Mouse (Mus musculus) midbrain, embryonic 14.5 days (tissue): ENCODE data around the gene Plpp2. TPM values are rescaled to one million over a fixed set of nuclear protein-coding genes. Genes with fewer than 3 reads are reported as not detected.
A peak's percentile ranks its signal among the peaks of the same experiment; 100 is the strongest.

Experiments used
- ATAC-seq: fragments of 200-750 bp; cut with Nextera tagmentation; 2 replicates; pipeline ENCODE4 v1.8.0; 2017; ENCODE audit warnings: moderate number of reproducible peaks, moderate library complexity; ENCODE audit not compliant: low FRiP score, low TSS enrichment
- DNase-seq: peaks from one replicate; pipeline ENCODE4 v3.0.0-alpha.2; 2015
- H3K27ac ChIP-seq: fragments of 300-500 bp; sonication (generic); replicated peaks from 2 replicates; pipeline ENCODE4 v1.5.1; 2014; ENCODE audit warnings: mild to moderate bottlenecking, low read depth, low read length, moderate library complexity
- H3K27me3 ChIP-seq: fragments of 300-500 bp; sonication (generic); 2 replicates; pipeline ENCODE4 v1.6.1; 2014; ENCODE audit warnings: low read length, control low read depth, mixed read lengths; ENCODE audit not compliant: control insufficient read depth, insufficient read depth
- H3K36me3 ChIP-seq: fragments of 300-500 bp; sonication (generic); 2 replicates; pipeline ENCODE4 v1.6.1; 2014; ENCODE audit warnings: low read length, control low read depth; ENCODE audit not compliant: control insufficient read depth, insufficient read depth
- H3K4me1 ChIP-seq: fragments of 300-500 bp; sonication (generic); 2 replicates; pipeline ENCODE4 v1.6.1; 2014; ENCODE audit warnings: mild to moderate bottlenecking, antibody characterized with exemption, low read length, control low read depth; ENCODE audit not compliant: control insufficient read depth, insufficient read depth
- H3K4me2 ChIP-seq: fragments of 300-500 bp; sonication (generic); 2 replicates; pipeline ENCODE4 v1.6.1; 2014; ENCODE audit warnings: mild to moderate bottlenecking, low read length, moderate library complexity
- H3K4me3 ChIP-seq: fragments of 300-500 bp; sonication (generic); replicated peaks from 2 replicates; pipeline ENCODE4 v1.5.1; 2014; ENCODE audit warnings: low read depth, low read length
- H3K9ac ChIP-seq: fragments of 300-500 bp; sonication (generic); replicated peaks from 2 replicates; pipeline ENCODE4 v1.6.1; 2014; ENCODE audit warnings: mild to moderate bottlenecking, low read length, moderate library complexity
- H3K9me3 ChIP-seq: fragments of 300-500 bp; sonication (generic); 2 replicates; pipeline ENCODE4 v1.6.1; 2016; ENCODE audit warnings: low read length, control low read depth, mixed read lengths; ENCODE audit not compliant: control insufficient read depth
- WGBS: fragments of 180-500 bp; shearing (Covaris S2); extraction: QIAGEN DNeasy Blood & Tissue Kit; methylation state at CpG from one replicate; pipeline ENCODE4 v1.1.7; 2014; 5-methylcytosine and 5-hydroxymethylcytosine counted together
- polyA plus RNA-seq: library from polyadenylated mRNA; unstranded; fragments of >200 nt; fragmentation: Nextera tagmentation; extraction: Ambion mirVana; gene quantifications from 2 replicates; pipeline ENCODE4 v1.2.1, GENCODE M21; 2014

The Plpp2 gene
- polyA plus RNA-seq, 1 experiment from 2014 or later = 14.7 TPM

DNA sequence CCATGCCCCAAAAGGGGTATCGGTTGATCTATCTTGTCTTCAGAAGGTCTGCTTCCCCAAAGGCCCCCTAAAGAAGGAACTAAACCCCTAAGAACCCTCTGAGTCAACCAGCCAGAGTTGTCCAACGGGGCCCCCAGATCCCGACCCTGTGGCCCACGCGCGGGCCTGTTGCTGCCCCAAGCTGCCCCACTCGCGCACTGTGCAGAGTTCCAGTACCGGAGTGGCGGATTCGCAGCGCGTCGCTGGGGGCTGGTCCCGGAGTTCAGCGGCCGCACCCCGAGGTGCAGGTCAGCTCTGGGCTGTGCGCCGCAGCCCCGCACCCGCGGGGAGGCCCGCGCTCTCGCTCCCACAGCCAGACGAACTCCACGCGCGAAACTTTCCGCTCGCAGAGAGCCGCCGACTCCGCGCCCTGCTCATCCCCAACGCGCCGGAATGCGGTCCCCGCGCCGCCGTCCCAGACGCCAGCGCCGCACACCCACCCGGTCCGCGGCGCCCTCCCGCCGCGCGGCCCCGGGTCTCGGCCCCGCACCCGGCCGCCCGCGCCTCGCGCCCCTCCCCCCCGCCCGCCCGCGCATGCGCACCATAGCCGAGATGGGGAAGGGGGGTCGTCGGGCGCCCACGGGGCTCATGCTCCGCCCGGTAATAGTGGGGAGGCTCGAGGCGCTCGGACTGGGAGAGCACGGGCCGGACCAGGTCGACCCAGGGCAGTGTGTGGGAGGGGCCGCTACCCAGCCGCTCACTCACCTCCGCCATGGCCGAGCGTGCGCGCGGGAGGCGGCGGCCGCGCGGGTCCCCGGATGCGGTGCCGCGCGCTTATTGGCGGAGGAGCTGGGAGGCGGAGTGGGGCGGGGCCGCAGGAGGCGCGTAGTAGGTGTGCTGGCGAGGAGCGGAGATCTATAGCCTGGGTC is 21.0 kb upstream of the Plpp2 start, which contains the start of gene Mier2:
Gene Mier2 (minus strand): TSS at position 870 of the 908 bp plus-strand sequence.
- WGBS = under 1% methylated on average over 88 of the region's 108 CpGs
- H3K9ac ChIP-seq = peak within 1 kb of the TSS; percentile 86

DNA sequence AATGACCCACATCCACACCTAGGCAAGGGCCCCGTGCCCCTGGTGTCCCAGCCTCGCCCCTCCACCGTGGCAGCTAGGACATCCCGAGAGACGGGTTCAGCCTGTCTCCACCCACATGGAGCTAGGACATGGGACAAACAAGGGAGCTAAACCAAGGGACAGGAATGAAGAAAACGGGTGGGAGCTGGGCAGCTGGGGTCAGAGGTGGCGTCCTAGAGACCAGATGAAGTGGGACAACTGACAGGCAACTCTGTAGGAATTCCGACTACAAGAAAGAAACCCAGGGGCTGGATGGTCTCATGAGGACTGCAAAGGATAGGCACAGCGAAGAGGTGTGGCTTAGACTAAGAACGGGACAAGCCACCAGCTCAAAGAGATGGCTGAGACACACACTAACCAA is 20.1 kb upstream of the Plpp2 start:
- 36% methylated on average over 10 of the region's 10 CpGs for WGBS
- H3K9me3 ChIP-seq = no peaks in the 10 kb centered on the region
- H3K27me3 ChIP-seq = no peaks in the 10 kb centered on the region
- peaks cover 12% of the 10 kb centered on the region for H3K4me1 ChIP-seq
- ATAC-seq (no peak), DNase-seq (no peak)
- no peak overlapping the region for H3K27ac ChIP-seq
- peaks cover 20% of the 10 kb centered on the region for H3K36me3 ChIP-seq
- H3K9ac ChIP-seq = peak overlapping the region; percentile 86
- peak overlapping the region; percentile 89 for H3K4me2 ChIP-seq
- peak overlapping the region; percentile 90 for H3K4me3 ChIP-seq

More for the DNA sequence above, 21.0 kb upstream of the Plpp2 start, which contains the start of gene Mier2:
- peaks cover 12% of the 10 kb centered on the region for H3K4me1 ChIP-seq
- no peaks in the 10 kb centered on the region for H3K27me3 ChIP-seq
- H3K36me3 ChIP-seq = peaks cover 12% of the 10 kb centered on the region
- peak within 1 kb of the TSS; percentile 77 for H3K27ac ChIP-seq
- no peaks in the 10 kb centered on the region for H3K9me3 ChIP-seq
- ATAC-seq (peak; percentile 90), DNase-seq (peak; percentile 88)
- peak within 1 kb of the TSS; percentile 90 for H3K4me3 ChIP-seq
- H3K4me2 ChIP-seq = peak within 1 kb of the TSS; percentile 89

DNA sequence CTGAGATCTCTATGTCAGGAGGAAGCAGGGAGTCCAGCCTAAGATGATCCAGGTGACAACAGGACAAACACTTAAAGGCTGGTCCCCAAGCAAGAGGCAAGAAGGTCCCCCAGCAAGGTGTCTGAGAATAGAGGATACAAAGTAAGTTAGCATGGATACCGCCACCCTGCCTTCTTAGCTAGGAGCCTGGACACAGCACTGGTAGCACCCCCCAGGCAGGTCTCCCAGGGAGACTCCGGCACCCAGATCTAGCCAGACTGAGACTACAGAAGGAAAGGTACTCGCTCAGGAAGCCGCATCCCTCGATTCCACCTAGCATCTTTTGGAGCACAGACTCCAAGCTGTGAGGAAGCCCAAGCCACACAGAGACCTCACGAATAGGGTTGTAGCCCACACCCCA is 19.6 kb upstream of the Plpp2 start:
- H3K36me3 ChIP-seq = peaks cover 26% of the 10 kb centered on the region
- no peak overlapping the region for H3K27ac ChIP-seq
- ATAC-seq (no peak), DNase-seq (no peak)
- peak overlapping the region; percentile 86; the same call in 1 of the 2 replicates for H3K9ac ChIP-seq
- 92% methylated on average over 6 of the region's 6 CpGs for WGBS
- H3K4me3 ChIP-seq = peak overlapping the region; percentile 90; the same call in 1 of the 2 replicates
- H3K4me1 ChIP-seq = peaks cover 12% of the 10 kb centered on the region
- H3K27me3 ChIP-seq = no peaks in the 10 kb centered on the region
- peak overlapping the region; percentile 89 for H3K4me2 ChIP-seq
- H3K9me3 ChIP-seq = no peaks in the 10 kb centered on the region

- peaks cover 32% of the 10 kb centered on the region for H3K36me3 ChIP-seq
- DNase-seq = no peak
- no peak overlapping the region for H3K4me2 ChIP-seq
- peaks cover 12% of the 10 kb centered on the region for H3K4me1 ChIP-seq
- H3K9me3 ChIP-seq = no peaks in the 10 kb centered on the region
- H3K9ac ChIP-seq = no peak overlapping the region
- H3K27ac ChIP-seq = no peak overlapping the region
- no peaks in the 10 kb centered on the region for H3K27me3 ChIP-seq
- ATAC-seq = no peak
- no peak overlapping the region for H3K4me3 ChIP-seq
- WGBS = 89% methylated on average over 8 of the region's 8 CpGs
Observed at GRCm38 (mm10) chr10:79552531-79552930, 18.9 kb upstream of the Plpp2 start.

DNA sequence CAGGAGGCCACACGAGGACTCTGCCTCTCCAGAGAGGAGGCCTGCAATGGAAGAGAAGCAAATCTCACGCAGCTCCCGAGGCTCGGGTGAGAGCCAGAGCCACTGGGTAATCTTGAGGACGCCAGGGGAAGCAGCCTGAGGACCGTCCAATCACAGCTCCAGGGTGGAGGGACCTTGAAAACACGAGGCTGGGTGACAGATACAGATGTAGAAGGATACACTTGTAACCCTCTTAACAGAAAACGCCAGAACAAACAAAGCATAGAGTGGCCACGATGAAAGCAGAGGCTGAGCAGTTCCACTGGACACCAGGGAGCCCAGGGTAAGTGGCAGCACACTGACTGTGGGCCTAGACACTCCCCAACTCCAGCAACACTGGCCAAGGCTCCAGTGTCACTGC is 16.8 kb upstream of the Plpp2 start:
- DNase-seq (no peak), ATAC-seq (no peak)
- no peaks in the 10 kb centered on the region for H3K9me3 ChIP-seq
- no peak overlapping the region for H3K9ac ChIP-seq
- H3K27me3 ChIP-seq = no peaks in the 10 kb centered on the region
- H3K4me3 ChIP-seq = no peak overlapping the region
- peaks cover 12% of the 10 kb centered on the region for H3K4me1 ChIP-seq
- WGBS = 87% methylated on average over 9 of the region's 9 CpGs
- H3K27ac ChIP-seq = no peak overlapping the region
- peaks cover 54% of the 10 kb centered on the region for H3K36me3 ChIP-seq
- no peak overlapping the region for H3K4me2 ChIP-seq

DNA sequence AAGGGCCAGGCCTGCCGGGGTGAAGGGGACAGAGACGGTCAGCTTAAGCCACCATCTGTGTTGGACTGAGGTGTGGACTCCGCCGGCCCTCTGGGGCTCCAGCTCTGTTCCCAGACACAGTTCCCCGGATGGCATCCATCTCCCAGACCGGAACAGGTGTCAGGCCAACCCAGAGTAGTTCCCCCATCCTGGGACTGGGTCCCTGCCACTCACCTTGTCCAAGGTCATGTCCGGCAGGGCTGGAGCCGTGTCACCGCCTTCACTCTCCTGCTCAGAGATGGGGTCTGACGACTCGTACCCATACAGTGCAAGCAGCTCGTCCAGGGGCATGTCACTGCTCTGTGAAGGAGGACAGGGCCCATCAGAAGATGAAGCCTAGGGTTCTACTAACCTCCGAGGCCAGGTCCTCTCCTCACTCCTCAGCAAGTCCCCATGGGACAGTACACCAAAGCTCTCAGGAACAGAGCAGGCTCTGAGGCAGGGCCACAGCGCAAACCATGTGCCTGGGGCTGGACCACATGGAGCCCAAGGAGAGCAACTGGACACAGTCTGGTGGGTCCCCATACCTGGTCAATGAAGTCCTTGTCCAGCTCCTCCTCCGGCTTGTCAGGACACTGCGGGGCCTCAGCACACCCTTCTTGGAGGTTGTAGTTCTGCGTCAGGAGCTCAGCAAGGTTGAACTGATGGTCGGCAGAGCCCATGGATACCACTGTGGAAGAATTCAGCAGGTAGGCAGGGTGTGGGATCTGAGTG is 15.6 kb upstream of the Plpp2 start:
- Histone ChIP-seq H3K9ac (no peak overlapping the region), H3K27ac (no peak overlapping the region), H3K9me3 (no peaks in the 10 kb centered on the region), H3K36me3 (peaks cover 66% of the 10 kb centered on the region), H3K27me3 (no peaks in the 10 kb centered on the region), H3K4me2 (no peak overlapping the region), H3K4me1 (peaks cover 11% of the 10 kb centered on the region), H3K4me3 (no peak overlapping the region)
- WGBS = 97% methylated on average over 18 of the region's 18 CpGs
- DNase-seq = no peak
- ATAC-seq = no peak

DNA sequence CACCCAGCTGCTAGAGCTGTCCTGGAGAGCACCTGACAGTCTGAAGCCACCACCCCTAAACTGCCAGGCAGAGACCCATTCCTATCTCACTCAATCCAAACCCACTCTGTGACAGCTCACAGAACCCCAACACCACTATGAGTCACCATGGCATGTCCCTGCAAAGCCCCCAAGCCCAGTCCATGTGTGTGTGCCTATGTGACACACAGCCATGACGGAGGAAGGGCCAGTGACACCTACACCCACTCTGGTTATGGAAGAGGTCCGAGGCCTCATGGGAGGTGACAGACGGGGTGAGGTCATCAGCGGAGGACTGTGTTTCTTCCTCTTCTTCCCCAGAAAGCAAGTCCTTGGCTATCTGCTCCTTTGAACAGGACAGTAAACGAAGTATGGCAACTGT is 14.9 kb upstream of the Plpp2 start:
- Histone ChIP-seq H3K4me3 (no peak overlapping the region), H3K27ac (no peak overlapping the region), H3K36me3 (peaks cover 72% of the 10 kb centered on the region), H3K9ac (no peak overlapping the region), H3K4me2 (no peak overlapping the region), H3K27me3 (no peaks in the 10 kb centered on the region), H3K4me1 (peaks cover 5% of the 10 kb centered on the region), H3K9me3 (no peaks in the 10 kb centered on the region)
- WGBS = 97% methylated on average over 5 of the region's 5 CpGs
- no peak for ATAC-seq
- DNase-seq = no peak

DNA sequence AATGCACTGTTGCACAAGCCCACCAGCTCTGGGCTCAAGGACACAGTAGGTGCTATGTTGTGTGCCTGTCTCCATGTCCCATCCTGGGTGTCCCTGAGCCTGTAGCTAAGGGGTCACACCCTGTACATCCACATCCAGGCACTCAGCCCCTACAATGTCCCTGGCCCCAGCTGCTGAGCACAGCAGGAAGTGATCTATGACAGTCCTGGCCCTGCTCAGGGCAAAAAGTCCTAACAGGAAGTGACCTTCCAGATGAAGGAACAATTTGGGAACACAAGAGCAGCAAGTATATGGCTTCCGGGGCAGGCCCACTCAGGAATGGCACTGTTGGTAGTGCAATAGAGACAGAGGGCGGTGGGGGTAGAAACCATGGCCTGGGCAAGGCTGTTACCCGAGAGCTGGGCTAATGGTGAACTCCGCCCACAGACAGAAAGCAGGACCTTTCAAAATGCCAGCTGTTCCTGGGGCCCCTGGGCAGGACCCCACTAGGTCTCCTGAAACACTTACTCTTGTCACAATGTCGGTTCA is 13.6 kb upstream of the Plpp2 start:
- H3K27ac ChIP-seq = no peak overlapping the region
- ATAC-seq (no peak), DNase-seq (no peak)
- no peak overlapping the region for H3K4me2 ChIP-seq
- H3K9me3 ChIP-seq = no peaks in the 10 kb centered on the region
- WGBS = 85% methylated on average over 5 of the region's 5 CpGs
- H3K36me3 ChIP-seq = peaks cover 85% of the 10 kb centered on the region
- H3K4me3 ChIP-seq = no peak overlapping the region
- no peaks in the 10 kb centered on the region for H3K4me1 ChIP-seq
- no peaks in the 10 kb centered on the region for H3K27me3 ChIP-seq
- no peak overlapping the region for H3K9ac ChIP-seq
